Mouse (Mus musculus): Measurements from ENCODE around the gene Adam12.

The Adam12 gene

GRCm38 (mm10) chr7:134009157-134009556 lies 222.8 kb downstream of the Adam12 start:
- DNase-seq (ENCODE audit: low spot score): no peak

GRCm38 (mm10) chr7:134007942-134008361 lies 224.0 kb downstream of the Adam12 start:
- DNase-seq (ENCODE audit: low spot score): no peak

GRCm38 (mm10) chr7:134001581-134001980 lies 230.4 kb downstream of the Adam12 start:
- DNase-seq (ENCODE audit: low spot score): no peak

- no peak for DNase-seq (ENCODE audit: low spot score)
Observed at GRCm38 (mm10) chr7:133990930-133991329, 241.0 kb downstream of the Adam12 start.

GRCm38 (mm10) chr7:133988356-133988755 lies 243.6 kb downstream of the Adam12 start:
- no peak for DNase-seq (ENCODE audit: low spot score)

- DNase-seq (ENCODE audit: low spot score): no peak
Observed at GRCm38 (mm10) chr7:133986201-133986600, 245.7 kb downstream of the Adam12 start.

GRCm38 (mm10) chr7:133985648-133986047 lies 246.3 kb downstream of the Adam12 start:
- DNase-seq (ENCODE audit: low spot score): no peak

GRCm38 (mm10) chr7:133976388-133977122 lies 255.4 kb downstream of the Adam12 start:
- DNase-seq (ENCODE audit: low spot score): no peak

- no peak for DNase-seq (ENCODE audit: low spot score)
Observed at GRCm38 (mm10) chr7:133971086-133971485, 260.9 kb downstream of the Adam12 start.

GRCm38 (mm10) chr7:133970407-133970806 lies 261.5 kb downstream of the Adam12 start:
- no peak for DNase-seq (ENCODE audit: low spot score)

GRCm38 (mm10) chr7:133967906-133968305 lies 264.0 kb downstream of the Adam12 start:
- DNase-seq (ENCODE audit: low spot score): no peak

GRCm38 (mm10) chr7:133963501-133963900 lies 268.4 kb downstream of the Adam12 start:
- no peak for DNase-seq (ENCODE audit: low spot score)

- peak; percentile 66 for DNase-seq (ENCODE audit: low spot score)
Observed at GRCm38 (mm10) chr7:133959200-133959599, 272.7 kb downstream of the Adam12 start.

GRCm38 (mm10) chr7:133957873-133958272 lies 274.1 kb downstream of the Adam12 start:
- DNase-seq (ENCODE audit: low spot score): no peak

GRCm38 (mm10) chr7:133954111-133955091 lies 277.5 kb downstream of the Adam12 start:
- DNase-seq (ENCODE audit: low spot score): no peak

GRCm38 (mm10) chr7:133951777-133952545 lies 280.0 kb downstream of the Adam12 start:
- DNase-seq (ENCODE audit: low spot score): peak; percentile 60

- no peak for DNase-seq (ENCODE audit: low spot score)
Observed at GRCm38 (mm10) chr7:133947360-133947759, 284.6 kb downstream of the Adam12 start.

GRCm38 (mm10) chr7:133946757-133947345 lies 285.1 kb downstream of the Adam12 start:
- no peak for DNase-seq (ENCODE audit: low spot score)

- DNase-seq (ENCODE audit: low spot score): no peak
Observed at GRCm38 (mm10) chr7:133946113-133946512, 285.8 kb downstream of the Adam12 start.

- no peak for DNase-seq (ENCODE audit: low spot score)
Observed at GRCm38 (mm10) chr7:133940405-133940804, 291.5 kb downstream of the Adam12 start.

GRCm38 (mm10) chr7:133937473-133937872 lies 294.5 kb downstream of the Adam12 start:
- DNase-seq (ENCODE audit: low spot score): no peak

- no peak for DNase-seq (ENCODE audit: low spot score)
Observed at GRCm38 (mm10) chr7:133936377-133936776, 295.6 kb downstream of the Adam12 start.

All from ovary, postnatal 36 days (tissue).